Mouse (Mus musculus): Measurements from ENCODE around the gene Rnf216.

Gene Rnf216

GRCm38 (mm10) chr5:143095256-143095655 lies 17.5 kb downstream of the Rnf216 start:
- DNase-seq: no peak

GRCm38 (mm10) chr5:143092891-143093290 lies 19.9 kb downstream of the Rnf216 start:
- no peak for DNase-seq

- peak; percentile 21 for DNase-seq
Observed at GRCm38 (mm10) chr5:143084898-143085297, 27.9 kb downstream of the Rnf216 start.

GRCm38 (mm10) chr5:143079806-143080205 lies 33.0 kb downstream of the Rnf216 start:
- DNase-seq: no peak

- DNase-seq: no peak
Observed at GRCm38 (mm10) chr5:143076603-143077143, 36.1 kb downstream of the Rnf216 start.

GRCm38 (mm10) chr5:143075987-143076386 lies 36.8 kb downstream of the Rnf216 start:
- DNase-seq: no peak

DNA sequence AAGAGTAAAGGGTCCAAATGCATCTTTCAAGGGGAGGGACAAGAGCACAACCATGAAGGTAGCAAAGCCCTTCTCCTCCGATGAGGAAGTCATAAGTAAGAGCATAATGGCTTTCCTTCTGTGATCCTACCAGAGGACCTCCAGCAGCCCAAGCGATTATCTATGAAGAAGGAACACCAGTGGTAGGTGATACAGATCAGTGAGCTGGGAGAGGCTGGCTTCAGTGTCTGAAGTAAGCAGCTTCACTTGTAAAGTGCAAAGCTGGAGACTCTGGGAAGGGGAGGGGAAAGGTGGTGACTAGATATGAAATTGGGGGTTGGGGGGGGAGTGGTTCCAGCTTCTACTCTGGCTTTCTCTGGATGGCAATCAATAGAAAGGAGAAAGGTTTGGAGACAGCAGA lies 43.7 kb downstream of the Rnf216 start:
- no peak for DNase-seq

DNA sequence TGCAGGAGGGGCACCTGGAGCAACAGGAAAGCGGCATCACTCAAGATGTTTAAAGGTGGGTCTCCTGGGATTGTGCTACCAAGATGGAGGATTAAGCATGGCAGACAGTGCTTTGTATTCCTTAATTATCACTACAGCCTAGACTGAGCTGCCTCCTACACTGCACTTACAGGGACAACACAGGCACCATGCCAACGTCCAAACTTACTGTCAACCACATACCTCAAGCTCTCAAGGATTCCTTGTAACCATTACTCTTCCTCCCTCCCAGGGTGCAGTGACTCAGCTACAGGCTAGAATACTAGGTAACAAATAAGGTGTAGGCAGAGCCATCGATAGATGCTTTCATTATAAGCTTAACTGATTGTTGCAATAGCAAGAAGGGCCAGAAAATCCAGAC lies 44.4 kb downstream of the Rnf216 start:
- DNase-seq: no peak

- DNase-seq: peak; percentile 63
Observed at GRCm38 (mm10) chr5:143066551-143066958, 46.2 kb downstream of the Rnf216 start.

GRCm38 (mm10) chr5:143066096-143066495 lies 46.7 kb downstream of the Rnf216 start:
- DNase-seq: no peak

DNA sequence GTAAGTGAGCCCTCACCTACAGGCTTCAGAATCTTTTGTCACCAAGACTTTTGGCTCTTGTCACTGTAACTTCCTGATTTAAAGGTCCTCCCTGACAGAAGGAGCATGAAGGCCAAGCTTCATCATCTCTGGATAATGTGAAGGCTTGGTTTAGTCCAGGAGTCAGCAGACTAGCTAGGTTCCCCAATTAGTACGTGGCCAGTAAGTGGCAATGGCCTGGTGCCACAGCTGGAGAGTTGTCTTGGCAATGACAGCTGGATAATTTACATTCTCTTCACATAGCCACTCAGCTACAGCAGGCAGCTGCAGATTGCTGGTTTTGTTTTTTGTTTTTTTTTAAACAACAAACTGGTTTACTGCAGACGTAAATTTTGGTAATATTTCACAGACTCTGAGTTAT lies 47.6 kb downstream of the Rnf216 start:
- no peak for DNase-seq

DNA sequence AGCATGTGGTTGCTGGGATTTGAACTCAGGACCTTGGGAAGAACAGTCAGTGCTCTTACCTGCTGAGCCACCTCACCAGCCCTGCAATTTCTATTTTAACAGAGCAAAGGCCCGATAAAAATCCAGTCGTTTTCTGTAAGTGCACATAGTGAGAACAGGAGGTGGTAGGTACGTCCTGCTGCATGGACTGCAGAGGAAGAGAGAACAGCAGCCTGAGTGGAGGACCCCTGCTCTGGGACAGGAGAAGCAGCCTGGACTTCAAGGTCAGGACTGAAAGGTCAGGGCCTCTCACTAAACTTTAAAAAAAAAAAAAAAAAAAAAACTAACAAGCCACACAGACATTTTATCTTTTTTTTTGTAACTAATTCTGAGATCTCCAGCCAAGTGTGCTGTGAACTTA lies 50.5 kb downstream of the Rnf216 start:
- no peak for DNase-seq

DNA sequence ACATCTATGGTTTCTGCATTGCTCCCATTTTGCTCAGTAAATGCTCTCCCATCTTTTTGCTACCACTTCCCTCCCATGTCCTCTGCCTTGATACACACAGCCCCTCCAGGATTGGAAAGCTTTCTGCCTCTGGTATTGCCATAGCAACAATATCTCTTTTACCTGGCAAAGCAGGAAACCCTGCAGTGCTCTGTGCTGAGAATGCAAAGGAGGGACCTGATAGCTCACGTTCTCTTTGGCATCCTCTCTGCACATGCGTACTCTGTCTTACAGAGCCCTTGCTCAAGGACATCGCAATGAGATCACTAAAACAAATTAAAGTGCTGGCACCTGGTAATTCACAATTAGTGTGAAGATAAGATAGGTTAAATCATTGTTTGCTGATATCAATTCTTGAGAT lies 51.3 kb downstream of the Rnf216 start:
- no peak for DNase-seq

- no peak for DNase-seq
Observed at GRCm38 (mm10) chr5:143060774-143061385, 51.9 kb downstream of the Rnf216 start.

- DNase-seq: no peak
Observed at GRCm38 (mm10) chr5:143059958-143060357, 52.8 kb downstream of the Rnf216 start.

GRCm38 (mm10) chr5:143059182-143059581 lies 53.6 kb downstream of the Rnf216 start:
- DNase-seq: no peak

DNA sequence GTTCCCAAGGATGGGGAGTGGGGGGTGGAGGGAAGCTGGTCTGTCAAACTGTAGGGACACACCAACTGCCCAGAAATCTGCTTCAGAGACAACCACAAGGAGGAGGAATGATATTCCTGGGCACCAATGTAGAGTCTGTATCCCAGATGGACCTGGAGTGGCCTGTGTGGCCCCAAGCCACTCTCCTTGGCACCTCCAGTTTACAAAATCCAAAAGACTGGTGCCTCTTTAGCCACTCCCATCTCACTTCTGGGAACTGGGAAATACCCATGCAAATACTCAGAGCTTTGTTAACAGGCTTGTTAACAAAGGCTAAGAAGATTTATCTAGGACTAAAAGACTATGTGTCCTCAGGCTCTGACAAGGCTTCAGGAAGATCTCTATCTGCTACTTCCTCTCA lies 54.1 kb downstream of the Rnf216 start:
- DNase-seq: no peak

DNA sequence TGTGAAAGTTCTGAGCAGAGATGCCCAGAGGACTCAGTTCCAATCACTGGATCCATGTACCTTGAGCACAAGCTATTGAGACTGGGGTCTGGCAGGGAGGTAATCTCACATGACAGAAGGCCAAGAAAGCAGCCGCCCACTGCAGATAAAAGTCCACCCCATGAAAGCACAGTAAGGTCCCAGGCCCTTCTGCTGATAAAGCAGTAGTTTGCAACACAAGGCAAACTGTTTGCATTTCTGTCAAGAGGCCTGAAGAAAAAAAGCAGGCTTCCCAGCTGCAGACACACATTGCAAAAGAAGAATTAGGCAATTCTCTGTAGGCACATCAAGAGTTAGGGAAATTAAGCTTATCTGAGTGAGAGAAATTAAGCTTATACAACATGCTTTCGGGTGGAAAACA lies 54.6 kb downstream of the Rnf216 start:
- no peak for DNase-seq

DNA sequence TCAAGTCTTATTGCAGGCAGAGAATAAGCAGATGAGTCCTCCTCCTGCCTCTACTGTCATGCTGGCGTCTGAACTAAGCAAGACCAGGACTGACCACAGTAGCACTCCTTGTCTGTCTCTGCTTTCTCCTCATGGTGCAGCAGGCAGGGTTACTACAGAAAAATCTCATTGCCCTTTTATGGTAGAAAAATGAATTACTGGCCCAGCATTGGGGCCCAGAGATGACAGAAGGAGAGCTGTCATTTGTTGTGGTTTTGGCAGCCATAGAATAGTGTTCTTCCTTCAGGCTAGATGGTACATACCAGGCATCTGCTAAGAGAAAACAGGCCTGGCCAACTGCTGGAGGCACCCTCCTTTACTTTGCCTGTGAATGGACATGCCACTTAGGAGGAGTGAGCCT lies 55.0 kb downstream of the Rnf216 start:
- no peak for DNase-seq

GRCm38 (mm10) chr5:143056191-143056880 lies 56.5 kb downstream of the Rnf216 start:
- DNase-seq: no peak

GRCm38 (mm10) chr5:143055501-143056125 lies 57.2 kb downstream of the Rnf216 start:
- DNase-seq: no peak

DNA sequence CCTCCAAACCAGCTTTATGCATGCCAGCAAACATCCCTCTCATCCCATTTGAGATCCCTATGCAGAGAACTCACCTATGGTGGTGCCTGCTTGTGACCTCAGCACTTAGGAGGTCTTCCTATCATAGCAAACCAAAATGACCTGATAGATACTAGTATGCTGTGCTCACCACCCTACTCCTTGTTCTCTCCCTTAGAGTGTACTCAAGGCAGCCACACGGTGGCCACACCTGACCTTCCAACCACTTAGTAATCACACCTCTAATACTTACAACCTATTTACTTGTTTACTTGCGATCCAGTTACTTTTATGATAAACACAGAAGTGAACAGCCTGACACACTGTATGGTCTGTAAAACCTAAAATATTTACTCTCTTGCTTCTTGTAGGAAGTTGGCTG lies 58.1 kb downstream of the Rnf216 start:
- no peak for DNase-seq

GRCm38 (mm10) chr5:143053132-143053972 lies 59.4 kb downstream of the Rnf216 start:
- no peak for DNase-seq
